Mouse (Mus musculus) retina, postnatal 7 days (tissue): Measurements from ENCODE around the gene Gm43191.
"Not testable (repeated sequence)": the region's sequence is repeated elsewhere in the genome, so short reads cannot be mapped to it uniquely, and the experiment has no call there.

ENCODE experiments used
- DNase-seq: peaks from one replicate; pipeline ENCODE4 v3.0.0-alpha.2; 2012; ENCODE audit warnings: low read depth, low spot score

Gm43191 gene

DNA sequence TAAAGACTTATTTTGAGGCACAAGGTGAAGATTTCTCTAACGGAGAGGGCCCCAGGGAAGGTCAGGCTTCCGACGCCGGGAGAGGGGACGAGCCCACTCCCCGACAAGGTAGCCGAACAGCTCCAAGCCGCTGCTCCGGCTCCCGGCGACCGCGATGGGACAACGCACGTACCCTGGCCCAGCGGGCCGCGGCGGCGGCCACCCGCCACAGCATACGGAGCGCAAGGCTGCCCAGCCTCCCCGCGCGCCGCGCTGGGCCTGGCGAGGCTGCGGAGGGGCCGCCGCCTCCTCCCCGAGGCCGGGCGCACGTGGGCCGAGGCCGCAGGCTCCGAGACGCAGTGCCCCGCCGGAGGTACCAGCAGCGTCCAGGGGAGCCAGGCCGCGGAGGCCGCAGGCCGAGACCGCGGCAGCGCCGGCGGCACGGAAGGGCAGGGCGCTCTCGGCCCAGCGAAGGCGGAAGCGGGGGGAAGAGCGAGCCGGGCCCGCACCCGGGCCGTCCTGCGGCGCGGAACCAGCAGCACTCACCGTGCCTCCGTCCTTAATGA lies 19.1 kb downstream of the Gm43191 start:
- DNase-seq = no peak

DNA sequence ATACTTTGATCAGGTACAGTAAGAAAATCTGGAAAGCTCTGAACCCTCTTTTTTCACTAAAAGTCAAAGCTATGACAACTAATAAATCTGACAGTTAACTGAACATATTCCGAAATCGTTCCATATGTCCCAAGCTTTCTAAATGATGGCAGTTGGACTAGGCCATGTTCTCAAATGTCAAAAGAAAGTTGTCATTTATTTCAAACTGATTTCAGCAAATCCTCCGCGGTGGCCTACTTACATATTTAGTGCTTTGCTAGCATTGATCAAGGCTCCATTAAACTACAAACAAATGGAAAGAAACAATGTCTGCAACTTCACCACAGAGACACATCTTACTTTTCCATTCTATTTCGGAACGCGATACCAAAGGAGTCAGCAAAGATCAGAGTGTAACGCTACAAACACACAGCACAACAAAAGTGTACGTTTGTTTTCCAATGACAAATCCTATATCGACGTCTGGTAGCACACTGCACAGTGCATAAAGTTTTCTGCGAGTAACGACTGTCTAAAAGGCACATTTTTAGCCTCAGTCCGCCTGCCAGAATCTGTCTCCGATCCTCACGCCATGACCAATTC lies 19.7 kb downstream of the Gm43191 start:
- no peak for DNase-seq

DNA sequence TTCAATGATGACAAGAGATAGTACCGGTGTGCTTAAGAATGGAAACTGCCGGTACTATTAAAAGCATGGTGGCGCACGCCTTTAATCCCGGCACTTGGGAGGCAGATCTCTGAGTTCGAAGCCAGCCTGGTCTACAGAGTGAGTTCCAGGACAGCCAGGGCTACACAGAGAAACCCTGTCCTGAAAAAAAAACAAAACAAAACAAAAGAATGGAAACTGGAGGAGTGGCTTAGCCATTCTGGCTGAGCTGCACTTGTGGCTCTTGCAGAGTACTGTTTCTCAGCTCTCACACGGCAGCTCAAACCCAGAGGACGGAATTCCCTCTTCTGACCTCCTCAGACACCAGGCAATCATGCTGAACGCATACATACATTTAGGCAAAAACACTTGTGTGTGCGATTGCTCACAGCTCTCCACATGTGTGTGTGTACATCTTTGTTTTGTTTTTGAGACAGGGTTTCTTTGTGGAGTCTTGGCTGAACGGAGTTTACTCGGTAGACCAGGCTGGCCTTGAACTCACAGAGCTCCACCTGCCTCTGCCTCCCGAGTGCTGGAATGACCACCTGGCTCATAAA lies 21.1 kb downstream of the Gm43191 start:
- DNase-seq = no peak

- DNase-seq = no peak
Measured at GRCm38 (mm10) chr3:116658928-116659565, 22.0 kb downstream of the Gm43191 start.

DNA sequence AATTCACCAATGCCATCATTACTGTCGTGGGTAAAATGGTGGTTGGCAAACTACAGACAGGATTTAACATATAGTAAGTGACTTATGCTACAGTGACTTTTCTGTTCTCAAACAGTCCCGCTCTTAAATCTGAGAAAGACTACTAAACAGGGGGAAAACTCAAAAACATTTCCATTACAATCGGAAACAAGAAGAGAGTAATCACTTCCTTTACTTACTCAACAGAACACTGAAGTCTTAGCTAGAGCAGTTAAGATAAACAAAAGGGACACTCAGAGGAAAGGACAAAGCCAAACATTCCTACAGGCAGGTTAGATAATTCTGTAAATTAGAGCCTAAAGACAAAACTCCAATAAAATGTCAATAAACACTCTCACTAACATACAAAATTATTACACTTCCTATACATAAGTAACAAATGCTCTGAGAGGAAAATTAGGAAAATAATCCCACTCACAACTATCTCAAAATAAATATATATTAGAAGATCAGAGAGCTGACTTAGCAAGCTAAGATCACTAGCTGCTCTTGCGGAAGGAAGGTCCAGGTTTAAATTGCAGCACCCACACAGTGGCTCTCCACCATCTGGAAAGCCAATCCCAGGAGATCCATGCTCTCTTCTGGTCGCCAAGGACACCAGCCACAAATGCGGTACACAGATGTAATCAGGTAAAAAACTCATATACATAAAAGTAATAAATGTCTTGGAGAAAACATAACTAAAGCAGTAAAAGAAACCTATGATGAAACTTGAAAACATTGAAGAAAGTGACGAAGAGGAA lies 24.7 kb downstream of the Gm43191 start:
- DNase-seq = no peak

GRCm38 (mm10) chr3:116654051-116654450 lies 27.0 kb downstream of the Gm43191 start:
- DNase-seq = not testable (repeated sequence)

- DNase-seq = no peak
Measured at GRCm38 (mm10) chr3:116653278-116653945, 27.6 kb downstream of the Gm43191 start.

GRCm38 (mm10) chr3:116652033-116652446 lies 29.0 kb downstream of the Gm43191 start:
- no peak for DNase-seq

DNA sequence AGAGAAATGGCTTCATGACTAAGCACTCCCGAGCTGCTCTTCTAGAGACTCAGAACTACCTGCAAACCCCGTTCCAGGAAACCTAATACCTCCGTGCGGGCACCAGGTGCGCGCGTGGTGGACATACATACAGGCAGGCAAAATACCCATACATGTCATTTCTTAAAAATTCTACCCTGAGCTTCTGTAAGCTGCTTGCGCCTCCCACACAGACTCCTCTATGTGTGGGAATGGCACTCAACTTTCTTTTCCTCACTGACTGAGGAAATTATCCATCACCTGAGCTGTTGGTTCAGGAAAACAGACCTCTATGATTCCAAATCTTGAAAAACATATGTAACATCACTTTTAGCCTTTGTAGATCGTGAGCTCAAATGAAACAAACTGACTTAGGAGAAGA lies 30.4 kb downstream of the Gm43191 start:
- DNase-seq = no peak

- no peak for DNase-seq
Measured at GRCm38 (mm10) chr3:116648805-116649204, 32.3 kb downstream of the Gm43191 start.

DNA sequence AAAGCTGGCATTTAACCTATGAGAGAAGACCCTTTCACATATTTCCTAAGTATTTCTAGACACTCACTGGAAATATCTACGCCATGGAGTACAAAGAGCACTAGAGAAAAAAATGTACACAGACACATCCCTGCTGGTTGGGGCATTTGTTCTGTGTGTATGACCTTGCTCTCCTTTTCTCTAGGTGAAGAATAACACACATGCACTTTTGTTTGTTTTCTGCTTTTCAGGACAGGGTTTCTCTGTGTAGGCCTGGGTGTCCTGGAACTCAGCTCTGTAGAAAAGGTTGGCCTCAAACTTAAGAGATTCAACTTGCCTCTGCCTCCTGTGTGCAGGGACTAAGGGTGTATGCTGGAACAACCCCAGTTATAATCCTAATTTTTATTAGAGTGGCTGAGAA lies 34.7 kb downstream of the Gm43191 start:
- no peak for DNase-seq

- DNase-seq = no peak
Measured at GRCm38 (mm10) chr3:116642373-116642772, 38.7 kb downstream of the Gm43191 start.

GRCm38 (mm10) chr3:116641811-116642371 lies 39.2 kb downstream of the Gm43191 start:
- DNase-seq = no peak

GRCm38 (mm10) chr3:116640024-116640423 lies 41.0 kb downstream of the Gm43191 start:
- DNase-seq = no peak

DNA sequence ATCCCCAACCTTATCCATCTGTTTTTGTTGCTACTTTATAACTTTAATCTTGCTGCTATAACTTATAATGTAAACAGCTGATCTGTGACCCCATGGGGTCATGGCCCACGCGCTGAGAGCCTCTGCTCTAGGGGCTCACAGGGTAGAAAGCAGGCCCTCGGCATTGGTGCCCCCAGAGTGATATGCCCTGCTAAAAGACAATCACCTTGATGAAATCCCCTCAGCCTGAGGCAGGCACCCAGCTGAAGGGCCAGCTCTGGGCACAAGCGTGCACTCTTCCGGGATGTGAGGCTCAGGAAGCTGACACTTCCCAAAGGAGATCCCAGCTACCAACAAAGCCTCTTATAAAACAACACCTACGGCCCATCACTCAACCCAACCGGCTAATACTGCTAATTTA lies 42.5 kb downstream of the Gm43191 start:
- DNase-seq = no peak

DNA sequence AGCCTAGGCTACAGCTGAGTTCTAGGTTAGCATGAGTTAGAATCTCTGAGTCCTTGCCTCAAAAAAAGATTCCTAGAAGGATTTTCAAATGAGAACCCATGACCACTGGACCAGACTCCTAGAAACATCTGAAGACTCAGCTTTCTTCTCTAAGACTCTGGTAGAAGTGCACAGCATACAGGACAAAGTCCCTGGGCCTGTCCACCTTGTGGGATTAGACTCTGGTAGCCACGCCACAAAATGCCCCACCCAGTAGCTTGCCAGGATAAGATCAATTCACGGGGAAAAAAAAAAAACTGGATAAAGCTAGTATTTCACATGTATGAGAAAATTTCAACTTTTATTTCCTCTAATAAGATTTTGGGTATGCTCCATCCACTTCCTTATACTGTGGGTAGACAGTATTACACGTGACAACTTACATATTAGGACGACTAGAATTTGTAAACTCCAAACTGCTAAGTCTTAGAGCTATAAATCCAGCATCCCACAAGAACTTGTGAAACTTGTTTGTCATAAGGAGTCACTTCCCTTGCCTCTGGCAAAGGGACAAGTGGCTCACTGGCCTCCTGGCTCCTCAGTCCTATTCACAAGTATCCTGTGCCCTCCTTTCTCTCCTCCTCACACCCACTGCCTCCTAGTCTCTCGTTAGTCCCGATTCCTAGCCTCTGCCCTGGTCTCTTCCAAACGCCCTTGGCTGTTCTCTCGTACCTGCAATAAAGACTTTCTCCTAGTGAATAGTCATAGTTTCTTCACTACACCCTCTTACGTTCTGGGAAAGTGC lies 43.2 kb downstream of the Gm43191 start:
- DNase-seq = no peak

DNA sequence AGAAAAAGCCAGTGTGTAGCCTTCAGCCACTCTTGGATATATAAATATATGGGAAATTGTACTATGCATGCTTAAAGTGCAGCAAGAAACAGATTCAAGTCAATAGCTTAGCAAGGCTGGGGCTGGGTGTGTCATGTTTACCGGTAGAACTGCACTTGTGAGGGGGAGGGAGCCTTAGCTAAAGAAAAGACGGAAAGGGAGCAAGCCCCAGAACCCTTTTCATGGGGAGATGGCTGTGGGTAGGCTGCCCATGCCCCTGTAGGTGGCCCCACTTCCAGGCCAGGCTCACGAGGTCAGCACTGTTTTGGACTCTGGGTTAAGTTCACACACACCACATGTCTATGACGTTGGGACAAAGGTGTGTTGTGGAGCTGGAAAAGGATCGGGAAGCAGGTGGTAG lies 45.3 kb downstream of the Gm43191 start:
- no peak for DNase-seq

GRCm38 (mm10) chr3:116634853-116635252 lies 46.2 kb downstream of the Gm43191 start:
- no peak for DNase-seq

DNA sequence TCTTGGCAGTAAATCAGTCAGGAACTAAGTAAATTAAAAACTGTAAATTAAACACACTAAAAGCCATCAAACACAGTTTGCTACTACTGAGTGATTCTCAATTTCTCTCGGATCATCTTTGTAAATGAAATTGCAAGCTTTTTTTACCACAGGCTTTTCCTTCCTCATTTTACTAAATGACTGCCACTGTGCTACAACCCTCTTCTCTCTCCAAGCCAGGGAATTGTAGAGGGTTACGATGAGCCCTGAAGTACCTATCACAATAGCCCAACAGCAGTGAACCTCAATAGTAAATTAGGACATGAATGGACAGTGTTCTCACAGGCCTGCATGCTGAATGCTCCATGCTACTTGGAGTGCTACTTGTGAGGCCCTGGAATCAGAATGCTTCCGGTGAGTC lies 47.0 kb downstream of the Gm43191 start:
- DNase-seq = no peak

DNA sequence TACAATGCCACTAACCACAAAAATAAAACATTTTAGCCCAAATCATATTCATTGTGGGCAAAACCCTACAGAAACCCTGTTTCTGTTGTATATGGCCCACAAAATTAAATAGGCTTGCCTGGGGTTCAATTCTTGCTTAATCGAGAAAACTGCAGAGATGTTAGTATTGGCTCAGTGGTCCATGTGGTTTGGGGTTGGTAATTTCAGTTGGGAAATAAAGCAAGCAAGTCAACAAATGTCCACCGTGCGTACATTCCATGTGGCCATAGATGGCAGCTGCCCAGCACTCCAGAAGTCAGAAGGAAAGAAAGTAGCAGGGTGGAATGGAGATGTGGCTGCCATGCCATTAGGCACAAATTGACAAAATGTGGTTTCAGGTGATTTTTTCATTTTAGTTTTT lies 48.1 kb downstream of the Gm43191 start:
- DNase-seq = no peak

GRCm38 (mm10) chr3:116631459-116631858 lies 49.6 kb downstream of the Gm43191 start:
- no peak for DNase-seq
